Mouse (Mus musculus) gastrocnemius, postnatal 10 days (tissue): ENCODE data around the gene Txnrd2. TPM values are rescaled to one million over a fixed set of nuclear protein-coding genes. Genes with fewer than 3 reads are reported as not detected.

Source experiments
- DNase-seq: peaks from one replicate; pipeline ENCODE4 v3.0.0; 2021; ENCODE audit warnings: mixed read lengths
- total RNA-seq, 2 experiments: library from RNA; stranded (reverse); gene quantifications; 2 replicates each; pipeline ENCODE4 v1.2.3; 2021

The Txnrd2 gene
- total RNA-seq, 2 experiments from 2014 or later = 12.9 to 13.6 TPM

- DNase-seq = no peak
These were observed 32.6 kb upstream of the Txnrd2 start for GRCm38 (mm10) chr16:18393595-18393994.

GRCm38 (mm10) chr16:18394056-18394455 lies 32.1 kb upstream of the Txnrd2 start:
- no peak for DNase-seq

GRCm38 (mm10) chr16:18394777-18395619 lies 31.2 kb upstream of the Txnrd2 start:
- DNase-seq = no peak

GRCm38 (mm10) chr16:18395620-18396036 lies 30.6 kb upstream of the Txnrd2 start:
- no peak for DNase-seq

GRCm38 (mm10) chr16:18396201-18396600 lies 30.0 kb upstream of the Txnrd2 start:
- DNase-seq = peak; percentile 49

- no peak for DNase-seq
These were observed 29.2 kb upstream of the Txnrd2 start for GRCm38 (mm10) chr16:18396791-18397621.

GRCm38 (mm10) chr16:18400028-18400427 lies 26.2 kb upstream of the Txnrd2 start:
- DNase-seq = no peak

- DNase-seq = peak; percentile 7
These were observed 25.5 kb upstream of the Txnrd2 start for GRCm38 (mm10) chr16:18400472-18401216.

GRCm38 (mm10) chr16:18403285-18403684 lies 22.9 kb upstream of the Txnrd2 start:
- no peak for DNase-seq

- no peak for DNase-seq
These were observed 20.9 kb upstream of the Txnrd2 start for GRCm38 (mm10) chr16:18405091-18405854.

GRCm38 (mm10) chr16:18405876-18406275 lies 20.3 kb upstream of the Txnrd2 start:
- DNase-seq = no peak

GRCm38 (mm10) chr16:18406293-18406692 lies 19.9 kb upstream of the Txnrd2 start:
- peak; percentile 56 for DNase-seq

- no peak for DNase-seq
These were observed 18.3 kb upstream of the Txnrd2 start for GRCm38 (mm10) chr16:18407912-18408311.

- no peak for DNase-seq
These were observed 16.4 kb upstream of the Txnrd2 start for GRCm38 (mm10) chr16:18409776-18410175.

- no peak for DNase-seq
These were observed 15.8 kb upstream of the Txnrd2 start for GRCm38 (mm10) chr16:18410418-18410817.

- DNase-seq = no peak
These were observed 15.0 kb upstream of the Txnrd2 start for GRCm38 (mm10) chr16:18411026-18411649.

- no peak for DNase-seq
These were observed 14.2 kb upstream of the Txnrd2 start for GRCm38 (mm10) chr16:18411802-18412476.

- DNase-seq = no peak
These were observed 13.0 kb upstream of the Txnrd2 start for GRCm38 (mm10) chr16:18413032-18413816.

- DNase-seq = no peak
These were observed 10.0 kb upstream of the Txnrd2 start for GRCm38 (mm10) chr16:18416094-18416761.
